Mouse (Mus musculus): ENCODE data around the gene Fa2h. TPM values are rescaled to one million over a fixed set of nuclear protein-coding genes. Genes with fewer than 3 reads are reported as not detected.
"Not testable (repeated sequence)": the region's sequence is repeated elsewhere in the genome, so short reads cannot be mapped to it uniquely, and the experiment has no call there.

The Fa2h gene
- polyA plus RNA-seq, 1 experiment from 2014 or later, result 0.13 TPM

GRCm38 (mm10) chr8:111310006-111310405, 83.6 kb downstream of the Fa2h start:
- 91% methylated on average over 12 of the region's 15 CpGs for WGBS
- H3K36me3 ChIP-seq (ENCODE audit: control insufficient read depth, insufficient read depth, low read length); H3K4me3 ChIP-seq (ENCODE audit: low read length); H3K4me2 ChIP-seq (ENCODE audit: low read depth, low read length); H3K9ac ChIP-seq (ENCODE audit: low read length); H3K9me3 ChIP-seq (ENCODE audit: control insufficient read depth, low read length); H3K27ac ChIP-seq (ENCODE audit: low read length); H3K27me3 ChIP-seq (ENCODE audit: control insufficient read depth, insufficient read depth, low read depth, low read length); H3K4me1 ChIP-seq (replicated peaks; ENCODE audit: control insufficient read depth, insufficient read depth, low read length); ATAC-seq (ENCODE audit: low read depth): not testable (repeated sequence)

GRCm38 (mm10) chr8:111305031-111305730, 88.4 kb downstream of the Fa2h start:
- WGBS, result 24% methylated on average over 5 of the region's 5 CpGs
- no peaks in the 10 kb centered on the region for H3K27me3 ChIP-seq (ENCODE audit: control insufficient read depth, insufficient read depth, low read depth, low read length)
- no peak overlapping the region for H3K4me3 ChIP-seq (ENCODE audit: low read length)
- no peak overlapping the region for H3K4me2 ChIP-seq (ENCODE audit: low read depth, low read length)
- ATAC-seq (ENCODE audit: low read depth), result no peak
- no peak overlapping the region for H3K9ac ChIP-seq (ENCODE audit: low read length)
- no peaks in the 10 kb centered on the region for H3K4me1 ChIP-seq (replicated peaks; ENCODE audit: control insufficient read depth, insufficient read depth, low read length)
- H3K36me3 ChIP-seq (ENCODE audit: control insufficient read depth, insufficient read depth, low read length), result no peaks in the 10 kb centered on the region
- H3K27ac ChIP-seq (ENCODE audit: low read length), result no peak overlapping the region
- H3K9me3 ChIP-seq (ENCODE audit: control insufficient read depth, low read length), result no peaks in the 10 kb centered on the region

GRCm38 (mm10) chr8:111304359-111304758, 89.3 kb downstream of the Fa2h start:
- ATAC-seq (ENCODE audit: low read depth), result no peak
- no peaks in the 10 kb centered on the region for H3K36me3 ChIP-seq (ENCODE audit: control insufficient read depth, insufficient read depth, low read length)
- H3K4me2 ChIP-seq (ENCODE audit: low read depth, low read length), result no peak overlapping the region
- no peak overlapping the region for H3K4me3 ChIP-seq (ENCODE audit: low read length)
- H3K4me1 ChIP-seq (replicated peaks; ENCODE audit: control insufficient read depth, insufficient read depth, low read length), result no peaks in the 10 kb centered on the region
- no peak overlapping the region for H3K9ac ChIP-seq (ENCODE audit: low read length)
- H3K27me3 ChIP-seq (ENCODE audit: control insufficient read depth, insufficient read depth, low read depth, low read length), result no peaks in the 10 kb centered on the region
- no peaks in the 10 kb centered on the region for H3K9me3 ChIP-seq (ENCODE audit: control insufficient read depth, low read length)
- no peak overlapping the region for H3K27ac ChIP-seq (ENCODE audit: low read length)
- 86% methylated on average over 3 of the region's 3 CpGs for WGBS

- not testable (repeated sequence) for H3K36me3 ChIP-seq (ENCODE audit: control insufficient read depth, insufficient read depth, low read length); H3K9ac ChIP-seq (ENCODE audit: low read length); ATAC-seq (ENCODE audit: low read depth); H3K4me2 ChIP-seq (ENCODE audit: low read depth, low read length); H3K9me3 ChIP-seq (ENCODE audit: control insufficient read depth, low read length); H3K4me1 ChIP-seq (replicated peaks; ENCODE audit: control insufficient read depth, insufficient read depth, low read length); H3K27me3 ChIP-seq (ENCODE audit: control insufficient read depth, insufficient read depth, low read depth, low read length); H3K27ac ChIP-seq (ENCODE audit: low read length); H3K4me3 ChIP-seq (ENCODE audit: low read length)
- WGBS, result 56% methylated on average over 5 of the region's 5 CpGs
Measured at GRCm38 (mm10) chr8:111303076-111303803, 90.4 kb downstream of the Fa2h start.

- Histone ChIP-seq H3K4me3 (ENCODE audit: low read length) (peak overlapping the region; percentile 43), H3K36me3 (ENCODE audit: control insufficient read depth, insufficient read depth, low read length) (peaks cover 9% of the 10 kb centered on the region), H3K9ac (ENCODE audit: low read length) (peak overlapping the region; percentile 41; the same call in 1 of the 2 replicates), H3K4me1 (replicated peaks; ENCODE audit: control insufficient read depth, insufficient read depth, low read length) (peaks cover 9% of the 10 kb centered on the region; the same call in 1 of the 2 replicates), H3K9me3 (ENCODE audit: control insufficient read depth, low read length) (no peaks in the 10 kb centered on the region), H3K4me2 (ENCODE audit: low read depth, low read length) (peak overlapping the region; percentile 59), H3K27ac (ENCODE audit: low read length) (peak overlapping the region; percentile 82), H3K27me3 (ENCODE audit: control insufficient read depth, insufficient read depth, low read depth, low read length) (no peaks in the 10 kb centered on the region)
- 56% methylated on average over 11 of the region's 11 CpGs for WGBS
- ATAC-seq (ENCODE audit: low read depth), result no peak
Measured at GRCm38 (mm10) chr8:111300597-111301546, 92.8 kb downstream of the Fa2h start.

GRCm38 (mm10) chr8:111299821-111300568, 93.6 kb downstream of the Fa2h start, which contains the start of gene Rfwd3:
Gene Rfwd3, minus strand, starts transcription at chr8:111300222.
- ATAC-seq (ENCODE audit: low read depth), result peak; percentile 99
- Histone ChIP-seq H3K36me3 (ENCODE audit: control insufficient read depth, insufficient read depth, low read length) (peaks cover 9% of the 10 kb centered on the region), H3K27me3 (ENCODE audit: control insufficient read depth, insufficient read depth, low read depth, low read length) (no peaks in the 10 kb centered on the region), H3K9me3 (ENCODE audit: control insufficient read depth, low read length) (no peaks in the 10 kb centered on the region), H3K4me3 (ENCODE audit: low read length) (peak within 1 kb of the TSS; percentile 77), H3K4me2 (ENCODE audit: low read depth, low read length) (peak within 1 kb of the TSS; percentile 69), H3K27ac (ENCODE audit: low read length) (peak within 1 kb of the TSS; percentile 95), H3K9ac (ENCODE audit: low read length) (peak within 1 kb of the TSS; percentile 95), H3K4me1 (replicated peaks; ENCODE audit: control insufficient read depth, insufficient read depth, low read length) (peaks cover 9% of the 10 kb centered on the region; the same call in 1 of the 2 replicates)
- under 1% methylated on average over 61 of the region's 67 CpGs for WGBS

GRCm38 (mm10) chr8:111299363-111299820, 94.2 kb downstream of the Fa2h start:
- H3K36me3 ChIP-seq (ENCODE audit: control insufficient read depth, insufficient read depth, low read length), result peaks cover 10% of the 10 kb centered on the region
- H3K27me3 ChIP-seq (ENCODE audit: control insufficient read depth, insufficient read depth, low read depth, low read length), result no peaks in the 10 kb centered on the region
- peak; percentile 4; the same call in 1 of the 2 replicates for ATAC-seq (ENCODE audit: low read depth)
- WGBS, result under 1% methylated on average over 28 of the region's 28 CpGs
- H3K27ac ChIP-seq (ENCODE audit: low read length), result peak overlapping the region; percentile 95
- peak overlapping the region; percentile 77 for H3K4me3 ChIP-seq (ENCODE audit: low read length)
- H3K9ac ChIP-seq (ENCODE audit: low read length), result peak overlapping the region; percentile 95
- H3K4me2 ChIP-seq (ENCODE audit: low read depth, low read length), result peak overlapping the region; percentile 69
- peaks cover 9% of the 10 kb centered on the region; the same call in 1 of the 2 replicates for H3K4me1 ChIP-seq (replicated peaks; ENCODE audit: control insufficient read depth, insufficient read depth, low read length)
- no peaks in the 10 kb centered on the region for H3K9me3 ChIP-seq (ENCODE audit: control insufficient read depth, low read length)

- Histone ChIP-seq H3K27me3 (ENCODE audit: control insufficient read depth, insufficient read depth, low read depth, low read length) (no peaks in the 10 kb centered on the region), H3K4me1 (replicated peaks; ENCODE audit: control insufficient read depth, insufficient read depth, low read length) (peaks cover 9% of the 10 kb centered on the region; the same call in 1 of the 2 replicates), H3K27ac (ENCODE audit: low read length) (no peak overlapping the region), H3K36me3 (ENCODE audit: control insufficient read depth, insufficient read depth, low read length) (peaks cover 22% of the 10 kb centered on the region), H3K4me2 (ENCODE audit: low read depth, low read length) (no peak overlapping the region; the same call in 1 of the 2 replicates), H3K9me3 (ENCODE audit: control insufficient read depth, low read length) (no peaks in the 10 kb centered on the region), H3K9ac (ENCODE audit: low read length) (no peak overlapping the region), H3K4me3 (ENCODE audit: low read length) (no peak overlapping the region)
- no peak for ATAC-seq (ENCODE audit: low read depth)
- WGBS, result 55% methylated on average over 1 of the region's 1 CpGs
Measured at GRCm38 (mm10) chr8:111298011-111298410, 95.6 kb downstream of the Fa2h start.
